Mouse (Mus musculus): ENCODE measurements at regions not wholly inside any gene's neighbourhood (a gene's known extent, or its start where the extent isn't known, plus 50 kb on each side); places are given as distances from the start of the nearest gene placed in this dataset.

DNA sequence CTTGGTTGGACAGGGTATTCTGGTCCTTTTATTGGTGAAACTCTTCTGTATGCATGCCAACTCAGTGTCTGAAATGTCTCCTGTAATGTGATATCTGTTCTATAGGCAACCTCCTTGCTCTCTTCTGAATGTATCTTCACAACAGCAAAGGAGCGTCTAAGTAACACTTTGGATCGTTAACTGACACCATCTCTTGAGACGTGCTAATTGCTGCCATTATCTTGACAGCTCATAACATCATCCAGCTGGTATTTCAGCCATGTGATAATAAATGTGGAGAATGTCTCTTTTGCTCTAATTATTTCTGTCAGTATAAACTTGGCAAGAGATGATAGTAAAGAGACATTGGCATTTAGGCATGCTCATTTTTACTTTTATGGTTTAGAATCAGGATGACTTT is 68.8 kb upstream of the Col8a1 start:
- WGBS = 63% methylated on average over 3 of the region's 3 CpGs
- Histone ChIP-seq H3K36me3 (replicated peaks) (no peaks in the 10 kb centered on the region), H3K27ac (replicated peaks) (no peak overlapping the region), H3K4me1 (no peaks in the 10 kb centered on the region), H3K4me3 (no peak overlapping the region), H3K27me3 (replicated peaks; ENCODE audit: low read depth, poor library complexity, severe bottlenecking) (no peaks in the 10 kb centered on the region), H3K9me3 (no peaks in the 10 kb centered on the region)
- no peak for DNase-seq (ENCODE audit: low spot score)

DNA sequence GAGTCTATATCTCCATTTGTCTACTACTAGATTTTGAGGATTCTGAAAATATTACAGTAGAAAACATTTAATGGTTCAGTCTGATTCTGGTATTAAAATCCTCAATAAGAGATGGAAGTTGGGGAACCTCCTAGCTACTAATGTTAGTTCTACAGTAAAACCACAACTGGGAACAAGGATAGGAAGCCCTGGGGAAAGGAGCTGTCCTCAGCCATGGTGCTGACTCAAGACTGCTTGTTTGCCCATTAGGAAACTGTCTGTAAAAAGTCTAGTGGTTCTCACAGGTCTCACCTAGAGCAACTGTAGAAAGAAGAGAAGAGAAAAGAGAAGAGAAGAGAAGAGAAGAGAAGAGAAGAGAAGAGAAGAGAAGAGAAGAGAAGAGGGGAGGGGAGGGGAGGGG is 90.9 kb upstream of the Col8a1 start:
- Histone ChIP-seq H3K27ac (replicated peaks) (no peak overlapping the region), H3K4me3 (no peak overlapping the region), H3K36me3 (replicated peaks) (no peaks in the 10 kb centered on the region), H3K27me3 (replicated peaks; ENCODE audit: low read depth, poor library complexity, severe bottlenecking) (no peaks in the 10 kb centered on the region), H3K4me1 (no peaks in the 10 kb centered on the region), H3K9me3 (no peaks in the 10 kb centered on the region)
- peak; percentile 57 for DNase-seq (ENCODE audit: low spot score)

DNA sequence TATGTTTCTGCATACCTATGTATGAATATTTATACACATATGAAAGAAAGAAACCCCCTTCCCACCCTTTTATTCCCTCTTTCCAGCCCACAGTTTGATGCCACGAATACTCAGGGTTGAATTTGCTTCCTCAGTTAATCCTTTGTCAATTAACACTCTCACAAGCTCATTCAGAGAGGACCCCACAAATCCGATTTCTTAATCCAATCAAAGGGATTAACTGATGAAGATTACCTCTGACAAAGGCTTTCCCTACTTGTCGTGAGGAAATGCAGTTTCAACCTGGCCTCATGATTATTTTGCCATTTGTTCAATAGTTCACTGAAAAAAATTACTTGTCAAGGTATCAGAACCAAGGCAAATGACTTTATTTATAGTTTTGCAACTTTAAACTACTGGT is 91.8 kb upstream of the Col8a1 start:
- WGBS = 22% methylated on average over 3 of the region's 3 CpGs
- DNase-seq (ENCODE audit: low spot score) = no peak
- Histone ChIP-seq H3K36me3 (replicated peaks) (no peaks in the 10 kb centered on the region), H3K4me3 (no peak overlapping the region), H3K27me3 (replicated peaks; ENCODE audit: low read depth, poor library complexity, severe bottlenecking) (no peaks in the 10 kb centered on the region), H3K27ac (replicated peaks) (no peak overlapping the region), H3K9me3 (no peaks in the 10 kb centered on the region), H3K4me1 (no peaks in the 10 kb centered on the region)

DNA sequence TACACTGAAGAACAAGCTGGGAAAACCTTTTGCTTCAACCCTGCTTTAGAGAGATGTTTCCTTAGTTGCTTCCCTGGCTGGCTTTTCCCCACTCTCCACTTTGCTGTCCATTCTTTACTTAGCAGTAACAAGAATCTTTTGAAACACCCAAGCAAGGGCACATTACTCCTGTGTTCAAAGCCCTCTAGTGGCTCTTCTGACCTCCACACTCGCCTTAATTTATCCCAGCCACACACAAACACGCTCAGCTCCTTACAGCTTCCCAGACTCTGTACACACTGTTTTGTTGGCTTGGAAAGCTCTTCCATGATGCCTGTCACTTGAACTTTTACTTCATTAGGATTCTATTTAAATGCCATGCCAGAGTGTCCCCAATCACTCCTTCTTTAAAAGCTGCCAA is 97.3 kb upstream of the Col8a1 start:
- Histone ChIP-seq H3K27ac (replicated peaks) (no peak overlapping the region), H3K4me3 (no peak overlapping the region), H3K27me3 (replicated peaks; ENCODE audit: low read depth, poor library complexity, severe bottlenecking) (no peaks in the 10 kb centered on the region), H3K4me1 (no peaks in the 10 kb centered on the region), H3K36me3 (replicated peaks) (no peaks in the 10 kb centered on the region), H3K9me3 (no peaks in the 10 kb centered on the region)
- no peak for DNase-seq (ENCODE audit: low spot score)
- 43% methylated on average over 2 of the region's 2 CpGs for WGBS

DNA sequence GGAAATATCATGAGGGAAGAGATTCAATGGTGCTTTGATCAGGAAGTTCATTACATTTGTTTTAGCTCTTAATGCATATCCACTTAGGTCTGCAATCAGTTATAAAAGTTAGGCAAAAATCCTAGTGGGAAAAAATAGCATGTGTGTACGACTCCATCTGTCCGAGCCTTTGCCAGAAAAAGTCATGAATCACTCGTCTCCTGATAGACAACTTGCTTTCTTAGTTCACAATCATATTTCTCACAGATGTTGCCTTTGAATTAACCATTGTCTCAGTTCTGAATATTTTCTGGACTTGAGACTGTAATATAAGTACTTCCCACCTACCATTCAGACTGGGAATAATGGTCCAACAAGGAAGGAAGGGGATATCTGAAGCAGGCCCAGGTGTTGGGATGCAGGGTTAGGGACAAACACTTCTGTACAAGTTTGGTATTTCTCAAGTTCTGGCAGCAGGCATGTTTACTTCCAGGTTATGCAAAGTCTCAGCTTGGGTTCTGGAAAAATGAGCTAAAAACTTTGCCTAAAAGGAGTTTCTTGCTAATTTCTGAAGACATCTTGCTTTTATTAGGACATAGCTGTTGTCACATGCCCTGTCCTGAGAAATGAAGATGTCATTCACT is 98.4 kb upstream of the Col8a1 start:
- 88% methylated on average over 3 of the region's 3 CpGs for WGBS
- no peak overlapping the region for H3K27ac ChIP-seq (replicated peaks)
- no peaks in the 10 kb centered on the region for H3K27me3 ChIP-seq (replicated peaks; ENCODE audit: low read depth, poor library complexity, severe bottlenecking)
- no peaks in the 10 kb centered on the region for H3K36me3 ChIP-seq (replicated peaks)
- H3K4me1 ChIP-seq = peaks cover 2% of the 10 kb centered on the region; the same call in 1 of the 2 replicates
- no peak overlapping the region for H3K4me3 ChIP-seq
- no peaks in the 10 kb centered on the region for H3K9me3 ChIP-seq
- no peak for DNase-seq (ENCODE audit: low spot score)

DNA sequence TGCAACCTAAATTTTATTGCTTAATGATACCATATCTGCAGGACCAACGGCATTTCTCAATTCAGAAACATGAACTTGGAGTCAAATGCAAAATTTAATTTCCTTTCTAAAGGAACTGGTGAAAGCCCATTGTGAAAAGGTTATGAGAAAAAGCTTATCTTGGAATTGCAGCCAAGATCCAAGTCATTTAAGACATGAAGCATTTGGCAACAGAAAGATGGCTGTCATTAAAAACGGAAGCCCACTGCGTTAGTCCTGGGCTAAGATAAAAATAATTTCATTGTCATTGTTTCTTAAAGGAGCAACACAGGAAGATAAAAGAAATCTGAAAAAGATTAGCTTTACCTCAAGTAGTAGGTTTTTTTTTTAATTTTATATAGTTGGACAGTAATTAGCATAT is 99.2 kb upstream of the Col8a1 start:
- 93% methylated on average over 3 of the region's 3 CpGs for WGBS
- Histone ChIP-seq H3K4me3 (no peak overlapping the region), H3K27ac (replicated peaks) (no peak overlapping the region), H3K9me3 (no peaks in the 10 kb centered on the region), H3K36me3 (replicated peaks) (no peaks in the 10 kb centered on the region), H3K27me3 (replicated peaks; ENCODE audit: low read depth, poor library complexity, severe bottlenecking) (no peaks in the 10 kb centered on the region), H3K4me1 (peaks cover 10% of the 10 kb centered on the region)
- DNase-seq (ENCODE audit: low spot score) = no peak

DNA sequence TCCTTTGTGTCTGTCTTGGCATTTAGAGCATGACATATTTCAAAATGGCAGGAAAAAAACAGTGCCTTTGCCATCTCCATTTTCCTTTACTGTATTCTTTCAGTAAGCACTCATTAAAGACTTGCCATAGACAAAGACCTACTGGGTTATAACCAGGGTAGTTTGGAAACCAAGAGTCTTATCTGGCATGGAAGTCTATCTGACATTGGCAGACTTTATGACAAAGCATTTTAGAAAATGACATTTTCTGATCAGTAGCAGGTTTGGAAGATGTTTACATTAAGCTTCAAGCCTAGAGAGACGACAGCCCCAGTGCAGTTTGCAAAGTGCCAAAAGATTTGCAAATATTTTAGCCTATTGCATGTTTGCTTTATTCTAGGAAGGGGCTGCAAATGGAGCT is 102.5 kb upstream of the Col8a1 start:
- Histone ChIP-seq H3K36me3 (replicated peaks) (no peaks in the 10 kb centered on the region), H3K4me1 (peaks cover 13% of the 10 kb centered on the region), H3K27me3 (replicated peaks; ENCODE audit: low read depth, poor library complexity, severe bottlenecking) (no peaks in the 10 kb centered on the region), H3K27ac (replicated peaks) (no peak overlapping the region), H3K9me3 (no peaks in the 10 kb centered on the region), H3K4me3 (no peak overlapping the region)
- DNase-seq (ENCODE audit: low spot score) = no peak
- WGBS = 48% methylated on average over 1 of the region's 1 CpGs

DNA sequence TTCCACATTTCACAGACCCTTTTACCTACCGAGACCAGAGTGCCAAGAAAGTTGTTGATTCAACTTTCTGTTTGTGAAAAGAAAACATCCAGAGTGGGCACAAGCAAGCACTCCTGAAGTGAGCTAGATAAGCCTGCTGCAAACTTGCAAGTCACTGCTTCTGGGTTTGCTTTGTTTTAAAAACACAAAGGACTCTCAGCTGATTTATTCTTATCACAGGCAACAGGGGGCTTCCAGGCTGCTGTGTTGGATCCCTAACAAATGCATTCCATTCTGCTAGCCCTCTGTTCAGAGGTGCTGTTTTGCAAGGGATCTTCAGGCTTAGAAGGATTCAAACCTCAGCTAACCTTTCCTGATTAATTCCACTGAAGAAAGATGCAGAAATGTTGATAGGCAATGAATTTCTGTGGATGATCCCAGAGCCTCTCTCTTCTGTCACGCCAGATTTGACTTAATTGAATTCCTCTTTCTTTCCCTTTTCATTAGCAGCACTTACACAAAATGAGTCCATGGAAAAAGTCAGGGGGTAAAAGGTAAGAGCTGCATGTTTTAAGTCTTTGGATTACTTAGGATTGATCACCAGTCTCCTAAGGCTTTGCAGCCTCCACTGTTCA is 103.7 kb upstream of the Col8a1 start:
- no peak overlapping the region for H3K4me3 ChIP-seq
- H3K4me1 ChIP-seq = peaks cover 13% of the 10 kb centered on the region
- H3K36me3 ChIP-seq (replicated peaks) = no peaks in the 10 kb centered on the region
- no peak overlapping the region for H3K27ac ChIP-seq (replicated peaks)
- WGBS = 9% methylated on average over 2 of the region's 2 CpGs
- H3K9me3 ChIP-seq = no peaks in the 10 kb centered on the region
- no peaks in the 10 kb centered on the region for H3K27me3 ChIP-seq (replicated peaks; ENCODE audit: low read depth, poor library complexity, severe bottlenecking)
- no peak for DNase-seq (ENCODE audit: low spot score)

DNA sequence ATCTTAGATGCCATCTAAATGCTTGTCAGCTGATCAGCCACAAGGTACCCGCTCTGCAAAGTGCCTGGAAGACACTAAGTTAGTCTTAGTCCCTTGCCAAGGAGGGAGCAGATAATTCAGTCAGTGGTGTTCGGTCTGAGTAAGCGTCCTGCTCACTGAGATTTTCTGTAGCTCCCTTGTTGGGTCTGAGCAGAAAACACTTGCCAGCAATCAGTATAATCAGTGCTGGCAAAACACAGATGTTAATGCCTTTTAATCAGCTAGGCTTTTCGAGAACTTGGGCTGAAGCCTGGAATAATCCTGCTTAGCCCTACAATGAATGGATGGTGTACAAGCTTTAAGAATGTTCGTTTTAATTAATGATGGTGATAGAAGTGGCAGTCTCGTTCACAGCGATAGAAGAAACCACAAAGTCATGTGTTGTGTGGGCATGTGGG is 104.2 kb upstream of the Col8a1 start:
- WGBS = 25% methylated on average over 7 of the region's 7 CpGs
- Histone ChIP-seq H3K4me3 (no peak overlapping the region), H3K36me3 (replicated peaks) (no peaks in the 10 kb centered on the region), H3K9me3 (no peaks in the 10 kb centered on the region), H3K4me1 (peaks cover 13% of the 10 kb centered on the region), H3K27me3 (replicated peaks; ENCODE audit: low read depth, poor library complexity, severe bottlenecking) (no peaks in the 10 kb centered on the region), H3K27ac (replicated peaks) (no peak overlapping the region)
- no peak for DNase-seq (ENCODE audit: low spot score)

DNA sequence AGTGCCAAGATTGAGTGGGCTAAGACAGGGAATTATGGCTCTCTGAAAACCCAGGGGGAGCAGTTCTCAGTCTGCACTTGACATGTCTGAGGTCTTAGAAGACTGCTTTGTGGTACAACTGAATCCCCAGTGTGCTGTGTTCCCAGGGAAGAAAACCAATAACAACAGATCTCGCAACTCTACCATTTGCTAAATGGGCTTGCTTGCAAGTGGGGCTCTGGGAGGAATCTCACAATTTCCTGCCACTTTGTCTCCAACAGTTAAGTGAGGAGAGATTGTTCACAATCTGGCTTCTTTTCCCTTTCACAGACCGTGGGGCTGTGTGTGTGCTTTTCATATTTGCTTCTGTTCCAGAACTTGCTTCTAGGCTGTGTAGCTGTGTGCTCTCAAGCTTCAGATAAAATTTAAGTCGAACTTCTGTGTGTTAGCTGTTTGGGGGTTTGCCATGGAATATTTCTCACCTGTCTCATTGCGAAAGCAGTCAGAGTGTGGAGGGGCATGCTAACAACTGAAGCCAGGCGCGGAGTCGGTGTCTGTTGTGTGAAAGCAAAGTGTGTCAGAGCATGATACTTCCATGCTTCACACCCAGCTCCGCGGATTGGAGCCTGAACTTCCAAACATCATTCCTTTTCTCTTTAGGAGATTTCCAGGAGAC is 108.8 kb upstream of the Col8a1 start:
- Histone ChIP-seq H3K4me3 (no peak overlapping the region), H3K27me3 (replicated peaks; ENCODE audit: low read depth, poor library complexity, severe bottlenecking) (no peaks in the 10 kb centered on the region), H3K9me3 (no peaks in the 10 kb centered on the region), H3K36me3 (replicated peaks) (no peaks in the 10 kb centered on the region), H3K27ac (replicated peaks) (no peak overlapping the region), H3K4me1 (peaks cover 7% of the 10 kb centered on the region)
- DNase-seq (ENCODE audit: low spot score) = no peak
- 88% methylated on average over 9 of the region's 9 CpGs for WGBS

DNA sequence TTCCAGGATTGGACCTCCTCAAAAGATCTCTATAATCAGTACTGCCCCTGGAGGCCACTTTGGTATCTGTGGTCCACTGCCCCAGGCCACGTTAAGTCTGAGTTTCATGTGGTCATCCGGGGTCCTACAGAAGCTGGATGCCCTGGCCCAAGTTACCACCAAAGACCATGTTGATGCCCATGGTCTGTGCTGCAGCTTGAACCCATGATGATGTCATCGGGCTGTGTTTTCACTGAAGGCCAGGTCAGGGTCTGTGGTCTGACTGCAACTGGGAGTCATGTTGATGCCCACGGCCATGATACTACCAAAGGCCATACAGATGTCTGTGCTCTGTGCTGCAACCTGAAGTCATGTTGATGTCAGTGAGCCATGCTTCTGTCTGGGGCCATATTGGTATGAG is 122.3 kb upstream of the Col8a1 start:
- Histone ChIP-seq H3K9me3 (no peaks in the 10 kb centered on the region), H3K36me3 (replicated peaks) (no peaks in the 10 kb centered on the region), H3K4me3 (no peak overlapping the region), H3K4me1 (no peaks in the 10 kb centered on the region), H3K27me3 (replicated peaks; ENCODE audit: low read depth, poor library complexity, severe bottlenecking) (no peaks in the 10 kb centered on the region), H3K27ac (replicated peaks) (no peak overlapping the region)
- no peak for DNase-seq (ENCODE audit: low spot score)
- WGBS = 93% methylated on average over 4 of the region's 4 CpGs

DNA sequence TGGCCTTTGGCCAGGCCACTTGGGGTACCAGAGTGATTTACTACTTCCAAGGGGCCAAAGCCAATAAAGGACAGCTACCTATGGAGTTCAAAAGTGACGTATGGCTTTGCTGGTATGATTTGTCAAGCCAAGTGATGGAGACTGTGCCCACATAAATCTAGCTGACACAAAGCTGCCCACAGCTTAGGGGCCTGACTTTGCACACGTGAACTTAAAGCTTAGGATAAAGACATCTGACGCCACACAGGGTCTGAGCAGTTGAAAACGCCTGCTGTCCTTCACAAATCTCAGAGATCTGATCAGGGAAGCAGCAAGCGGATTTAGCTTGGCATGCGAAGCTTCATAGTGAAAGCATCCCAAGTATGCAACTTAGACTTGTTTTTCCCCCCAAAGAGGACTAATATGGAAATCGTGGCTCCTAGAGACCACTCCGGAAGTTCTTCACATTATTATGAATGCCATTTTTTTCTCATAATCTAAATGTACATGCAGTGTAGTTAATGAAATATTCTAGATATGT is 127.1 kb upstream of the Col8a1 start:
- Histone ChIP-seq H3K36me3 (replicated peaks) (no peaks in the 10 kb centered on the region), H3K4me1 (no peaks in the 10 kb centered on the region), H3K9me3 (no peaks in the 10 kb centered on the region), H3K4me3 (no peak overlapping the region), H3K27me3 (replicated peaks; ENCODE audit: low read depth, poor library complexity, severe bottlenecking) (no peaks in the 10 kb centered on the region), H3K27ac (replicated peaks) (no peak overlapping the region)
- no peak for DNase-seq (ENCODE audit: low spot score)
- WGBS = 75% methylated on average over 8 of the region's 8 CpGs

DNA sequence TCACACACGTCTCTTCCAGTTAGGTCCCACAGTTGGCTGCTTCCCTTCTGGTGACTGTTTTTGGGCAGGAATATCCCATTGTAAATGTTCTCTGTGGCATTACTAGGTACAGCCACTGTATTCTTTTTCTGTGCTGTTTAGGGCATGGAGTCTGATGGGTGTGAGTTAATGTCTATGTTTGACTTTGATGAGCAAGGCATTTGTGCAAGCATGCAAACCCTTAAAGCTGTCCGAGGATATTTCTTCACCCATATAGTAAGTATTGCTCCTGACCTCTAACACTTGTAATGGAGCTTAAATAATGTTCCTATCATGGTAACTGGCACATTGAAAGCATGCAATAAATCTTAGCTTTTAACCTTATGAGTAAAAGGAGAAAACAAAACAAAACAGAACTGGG is 133.6 kb upstream of the Col8a1 start:
- Histone ChIP-seq H3K36me3 (replicated peaks) (no peaks in the 10 kb centered on the region), H3K4me1 (no peaks in the 10 kb centered on the region), H3K4me3 (no peak overlapping the region), H3K27ac (replicated peaks) (no peak overlapping the region), H3K27me3 (replicated peaks; ENCODE audit: low read depth, poor library complexity, severe bottlenecking) (no peaks in the 10 kb centered on the region), H3K9me3 (no peaks in the 10 kb centered on the region)
- DNase-seq (ENCODE audit: low spot score) = no peak
- WGBS = 80% methylated on average over 2 of the region's 2 CpGs
